Mouse (Mus musculus) ES-E14 (cell line): ENCODE data around the gene Itga3.

Experiments
- CHD2 ChIP-seq: IDR thresholded peaks from 2 replicates; pipeline ENCODE4 v1.6.1; 2014; ENCODE audit warnings: mild to moderate bottlenecking, low read depth, low read length, inconsistent platforms
- HCFC1 ChIP-seq: IDR thresholded peaks from 2 replicates; pipeline ENCODE4 v1.6.1; 2012; ENCODE audit warnings: low read length, inconsistent platforms, borderline replicate concordance; ENCODE audit not compliant: insufficient read depth
- ZC3H11A ChIP-seq: IDR thresholded peaks from 2 replicates; pipeline ENCODE4 v1.6.1; 2012; ENCODE audit warnings: low read depth, mild to moderate bottlenecking, inconsistent platforms, low read length, borderline replicate concordance
- ZNF384 ChIP-seq: IDR thresholded peaks from 2 replicates; pipeline ENCODE4 v1.6.1; 2012; ENCODE audit warnings: low read depth, low read length, inconsistent platforms

GRCm38 (mm10) chr11:95121161-95122099 lies 44.8 kb upstream of the Itga3 start:
- TF ChIP-seq HCFC1 (no peak), CHD2 (no peak), ZNF384 (no peak), ZC3H11A (no peak)
